Mouse (Mus musculus) kidney, embryonic 16.5 days (tissue): ENCODE measurements at regions not wholly inside any gene's neighbourhood (a gene's known extent, or its start where the extent isn't known, plus 50 kb on each side); places are given as distances from the start of the nearest gene placed in this dataset. TPM values are rescaled to one million over a fixed set of nuclear protein-coding genes. Genes with fewer than 3 reads are reported as not detected.

ENCODE experiments used
- microRNA-seq: library from miRNA; unstranded; fragments of <30 nt; microRNA quantifications from one replicate; pipeline ENCODE4, GENCODE M21; 2016

Small RNA genes in the stretch of these regions (microRNA-seq; reads per million reads assigned to microRNA genes)
- gene Gm27525, result not detected
